Mouse (Mus musculus): Measurements from ENCODE around the gene Ifnar2.

The Ifnar2 gene

GRCm38 (mm10) chr16:91394826-91395410, 22.3 kb downstream of the Ifnar2 start:
- 69% methylated on average over 4 of the region's 4 CpGs for WGBS

GRCm38 (mm10) chr16:91395633-91396392, 23.2 kb downstream of the Ifnar2 start:
- 75% methylated on average over 8 of the region's 8 CpGs for WGBS

- WGBS: 85% methylated on average over 10 of the region's 10 CpGs
Observed at GRCm38 (mm10) chr16:91396844-91397537, 24.4 kb downstream of the Ifnar2 start.

- 87% methylated on average over 12 of the region's 12 CpGs for WGBS
Observed at GRCm38 (mm10) chr16:91398030-91398429, 25.4 kb downstream of the Ifnar2 start.

- 93% methylated on average over 7 of the region's 7 CpGs for WGBS
Observed at GRCm38 (mm10) chr16:91398944-91399343, 26.4 kb downstream of the Ifnar2 start.

- 72% methylated on average over 6 of the region's 6 CpGs for WGBS
Observed at GRCm38 (mm10) chr16:91401569-91402165, 29.1 kb downstream of the Ifnar2 start.

GRCm38 (mm10) chr16:91403784-91404183, 31.2 kb downstream of the Ifnar2 start:
- 82% methylated on average over 9 of the region's 9 CpGs for WGBS

- WGBS: 93% methylated on average over 8 of the region's 8 CpGs
Observed at GRCm38 (mm10) chr16:91404187-91404586, 31.6 kb downstream of the Ifnar2 start.

GRCm38 (mm10) chr16:91404828-91405577, 32.4 kb downstream of the Ifnar2 start:
- 77% methylated on average over 10 of the region's 10 CpGs for WGBS

- WGBS: 3% methylated on average over 51 of the region's 51 CpGs
Observed at GRCm38 (mm10) chr16:91405640-91406584, 33.3 kb downstream of the Ifnar2 start, which contains the start of gene Il10rb. TSS of gene Il10rb (plus strand) at chr16:91406164.

GRCm38 (mm10) chr16:91406585-91407220, 34.1 kb downstream of the Ifnar2 start:
- 4% methylated on average over 13 of the region's 13 CpGs for WGBS

GRCm38 (mm10) chr16:91413102-91413844, 40.7 kb downstream of the Ifnar2 start:
- WGBS: 66% methylated on average over 12 of the region's 12 CpGs

- WGBS: 75% methylated on average over 9 of the region's 9 CpGs
Observed at GRCm38 (mm10) chr16:91415391-91416189, 43.0 kb downstream of the Ifnar2 start.

- 96% methylated on average over 6 of the region's 6 CpGs for WGBS
Observed at GRCm38 (mm10) chr16:91416357-91416756, 43.8 kb downstream of the Ifnar2 start.

- 77% methylated on average over 7 of the region's 7 CpGs for WGBS
Observed at GRCm38 (mm10) chr16:91416938-91417337, 44.4 kb downstream of the Ifnar2 start.

GRCm38 (mm10) chr16:91418531-91418930, 45.9 kb downstream of the Ifnar2 start:
- WGBS: 85% methylated on average over 5 of the region's 5 CpGs

GRCm38 (mm10) chr16:91425816-91426215, 53.2 kb downstream of the Ifnar2 start:
- WGBS: 83% methylated on average over 6 of the region's 6 CpGs

GRCm38 (mm10) chr16:91426586-91426985, 54.0 kb downstream of the Ifnar2 start:
- 89% methylated on average over 4 of the region's 4 CpGs for WGBS
